Mouse (Mus musculus) adrenal gland, postnatal 14 days (tissue): Measurements from ENCODE around the gene Dennd4a. TPM values are rescaled to one million over a fixed set of nuclear protein-coding genes. Genes with fewer than 3 reads are reported as not detected.

Experiments used
- DNase-seq: peaks from one replicate; pipeline ENCODE4 v3.0.0; 2021; ENCODE audit warnings: mixed read lengths
- total RNA-seq: library from RNA; stranded (reverse); gene quantifications from 2 replicates; pipeline ENCODE4 v1.2.3, GENCODE M21; 2021

The Dennd4a gene
- total RNA-seq, 1 experiment from 2014 or later, result 20.7 TPM

DNA sequence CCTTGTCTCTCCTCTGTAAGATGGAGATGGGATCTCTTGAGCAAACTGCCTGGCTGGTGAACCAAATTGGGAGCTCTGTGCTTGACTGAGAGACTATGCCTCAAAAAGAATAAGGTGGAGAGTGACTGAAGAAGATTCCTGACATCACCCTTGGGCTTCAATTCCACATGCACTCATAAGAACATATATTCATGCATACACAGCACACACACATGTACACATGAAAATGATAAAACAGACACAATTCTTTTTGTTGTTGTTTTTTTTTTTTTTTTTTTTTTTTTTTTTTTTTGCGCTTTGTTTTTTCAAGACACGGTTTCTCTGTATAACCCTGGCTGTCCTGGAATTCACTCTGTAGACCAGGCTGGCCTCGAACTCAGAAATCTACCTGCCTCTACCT lies 146.1 kb downstream of the Dennd4a start:
- no peak for DNase-seq

DNA sequence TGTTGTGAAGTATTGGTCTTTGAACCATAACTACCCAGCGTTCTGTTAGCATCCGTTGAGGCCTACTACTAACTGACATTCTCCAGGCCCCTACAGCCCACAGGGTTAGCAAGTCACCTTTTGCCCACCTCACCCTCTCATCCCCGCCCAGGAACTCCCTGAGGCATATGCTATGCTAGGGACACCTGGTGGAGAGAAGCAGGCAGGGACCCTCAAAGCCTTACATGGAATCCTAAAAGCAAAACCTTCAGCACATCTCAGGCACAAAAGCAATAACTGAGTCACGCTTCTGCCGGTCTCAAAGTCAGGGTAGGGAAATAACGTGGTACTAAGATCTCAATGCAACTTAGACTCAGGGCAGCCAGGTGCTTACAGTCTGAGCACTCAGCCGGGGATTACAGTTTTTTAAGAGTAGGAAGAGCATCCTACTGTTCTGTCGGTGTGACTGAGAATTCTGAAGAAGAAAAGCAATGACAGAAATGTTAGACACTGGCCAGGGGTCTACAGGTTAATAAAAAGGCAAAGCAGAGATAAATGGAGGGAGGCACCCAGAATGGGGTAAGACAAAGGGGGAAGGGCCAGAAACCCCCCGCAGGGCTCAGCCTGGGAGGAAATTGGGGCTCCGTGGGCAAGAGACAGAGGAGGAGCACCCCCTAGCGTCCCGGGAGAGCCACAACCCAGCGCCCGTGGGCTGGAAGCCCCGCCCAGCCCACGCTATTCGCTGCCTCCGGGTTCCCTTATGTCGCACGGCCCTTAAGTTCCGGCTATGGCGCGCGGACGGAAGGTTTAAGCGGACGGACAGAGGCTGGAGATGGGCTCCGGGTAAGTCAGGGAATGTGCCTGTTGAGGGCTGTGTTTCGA lies 149.2 kb downstream of the Dennd4a start, which contains the start of gene Ints14:
TSS of gene Ints14 (plus strand) at position 789 of the 861 bp plus-strand sequence.
- peak; percentile 98 for DNase-seq

DNA sequence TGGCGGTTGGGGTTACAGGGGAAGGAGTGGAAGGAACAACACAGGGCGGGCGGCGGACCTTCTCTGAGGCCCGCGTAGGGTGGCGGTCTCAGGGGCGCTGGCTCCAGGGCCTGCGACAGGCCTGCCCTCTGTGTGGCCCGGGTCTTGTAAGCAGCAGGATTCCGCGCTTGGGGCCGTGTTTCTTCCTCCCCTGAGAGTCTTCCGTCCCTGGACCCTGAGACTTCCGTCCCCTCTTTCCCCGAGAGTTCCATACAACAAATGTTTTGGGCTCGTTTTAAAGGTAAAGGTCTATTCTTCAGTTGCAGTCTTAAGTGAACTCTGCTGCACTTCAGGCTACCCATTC lies 149.8 kb downstream of the Dennd4a start:
- DNase-seq, result no peak

Other genes with a start within 250 kb of the Dennd4a start
- gene Rab11a, start 73.6 kb upstream of the Dennd4a start, total RNA-seq, result 226 and 237 TPM in 2 replicates
- gene Slc24a1, start 140.3 kb downstream of the Dennd4a start, total RNA-seq, result 0.07 and 0.15 TPM in 2 replicates
- gene Ints14, start 149.6 kb downstream of the Dennd4a start, total RNA-seq, result 27.2 and 30.1 TPM in 2 replicates
- 179 and 191 TPM in 2 replicates for gene Hacd3, start 210.4 kb downstream of the Dennd4a start, total RNA-seq
- gene Dpp8, start 221.1 kb downstream of the Dennd4a start, total RNA-seq, result 86.9 and 89.5 TPM in 2 replicates